Mouse (Mus musculus): Measurements from ENCODE around the gene Camkk1.

- TF ChIP-seq POLR2A (IDR thresholded peaks at IDR 0.05; ENCODE audit: borderline replicate concordance, extremely low read depth, insufficient read depth, insufficient read length, poor library complexity, severe bottlenecking) (no peak), CTCF (IDR thresholded peaks at IDR 0.05; ENCODE audit: borderline replicate concordance, extremely low read depth, insufficient read depth, insufficient read length) (no peak)
Observed at GRCm38 (mm10) chr11:73078615-73079014, 59.8 kb downstream of the Camkk1 start.

Measured in brain, embryonic 14.5 days (tissue).